Mouse (Mus musculus) kidney, adult 2 months (tissue): ENCODE data around the gene Rbm18.

Experiments
- CTCF ChIP-seq: fragments of 200-500 bp; conservative IDR thresholded peaks from 2 replicates; pipeline ENCODE4 v1.5.1; 2011; ENCODE audit warnings: low read depth, mild to moderate bottlenecking, control low read depth, low read length, moderate library complexity, mixed read lengths; ENCODE audit not compliant: insufficient read depth, insufficient read length
- POLR2A ChIP-seq: fragments of 200-500 bp; IDR thresholded peaks from one replicate; pipeline ENCODE4 v1.6.1; 2011; ENCODE audit warnings: low read depth, low read length, control low read depth

DNA sequence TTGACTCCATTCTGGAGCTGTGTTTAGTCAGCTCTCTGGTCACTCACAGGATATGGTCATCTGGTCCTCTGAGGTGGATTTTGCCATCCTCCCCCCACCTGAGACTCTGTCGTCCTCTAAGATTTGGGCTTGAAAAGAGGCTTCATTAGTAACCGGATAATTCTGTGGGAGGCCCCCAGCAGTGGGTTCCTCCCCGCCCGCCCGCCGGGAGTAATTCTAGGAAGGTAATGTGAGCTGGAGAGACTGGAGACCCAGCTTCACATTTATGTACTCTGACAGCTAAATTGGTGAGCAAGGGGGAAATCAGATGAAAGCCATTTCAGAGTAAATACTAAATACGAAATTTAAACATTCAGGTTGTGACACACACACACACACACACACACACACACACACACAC, 28.0 kb downstream of the Rbm18 start:
- TF ChIP-seq CTCF (no peak), POLR2A (no peak)
